Mouse (Mus musculus) CH12.LX (cell line): ENCODE data around the gene Mfsd10. TPM values are rescaled to one million over a fixed set of nuclear protein-coding genes. Genes with fewer than 3 reads are reported as not detected.

Experiments
- DNase-seq: peaks from one replicate; pipeline ENCODE4 v3.0.0-alpha.2; 2013; ENCODE audit errors: extremely low read depth
- H3K27ac ChIP-seq: 2 replicates; pipeline ENCODE4 v1.5.1; 2012; ENCODE audit warnings: low read depth, mild to moderate bottlenecking, control low read depth, moderate library complexity; ENCODE audit not compliant: insufficient read depth
- H3K27me3 ChIP-seq: replicated peaks from 2 replicates; pipeline ENCODE3; 2012; ENCODE audit warnings: inconsistent platforms
- H3K36me3 ChIP-seq, 2 experiments: replicated peaks in 1 of 2; 2 replicates each; pipeline versions ENCODE3 to v1.6.1; 2012; ENCODE audit warnings: inconsistent platforms in 1 of 2, low read length in 1 of 2, mild to moderate bottlenecking in 1 of 2, mixed read lengths in 1 of 2, moderate library complexity in 1 of 2; ENCODE audit not compliant: control insufficient read depth in 1 of 2, insufficient read depth in 1 of 2
- H3K4me1 ChIP-seq, 2 experiments: 2 replicates each; pipeline ENCODE4 v1.6.1; 2012; ENCODE audit warnings: inconsistent platforms in 1 of 2, moderate library complexity in 1 of 2; ENCODE audit not compliant: insufficient read depth in 2 of 2, control insufficient read depth in 1 of 2
- H3K4me2 ChIP-seq: 2 replicates; pipeline ENCODE4 v1.6.1; 2012; ENCODE audit warnings: low read depth, mild to moderate bottlenecking, control low read depth; ENCODE audit not compliant: poor library complexity, insufficient read depth, severe bottlenecking
- H3K4me3 ChIP-seq, 3 experiments: fragments of 150-350 bp in 1 of 3; sonication (generic) in 1 of 3; replicated peaks in 1 of 3; 2 replicates each; pipeline versions ENCODE3 to v1.5.1; 2011 to 2012; ENCODE audit warnings: low read depth in 2 of 3, low read length in 2 of 3, mild to moderate bottlenecking in 2 of 3, moderate library complexity in 2 of 3, control low read depth in 1 of 3, improper control_type of control experiment in 1 of 3, inconsistent platforms in 1 of 3, mixed read lengths in 1 of 3; ENCODE audit not compliant: poor library complexity in 1 of 3
- H3K79me2 ChIP-seq: replicated peaks from 2 replicates; pipeline ENCODE4 v1.6.1; 2012; ENCODE audit warnings: mild to moderate bottlenecking, moderate library complexity; ENCODE audit not compliant: control insufficient read depth, poor library complexity, insufficient read depth, severe bottlenecking; ENCODE audit errors: extremely low read depth
- H3K9ac ChIP-seq: 2 replicates; pipeline ENCODE4 v1.6.1; 2012; ENCODE audit warnings: low read depth, mild to moderate bottlenecking, control low read depth, moderate library complexity; ENCODE audit not compliant: insufficient read depth
- H3K9me3 ChIP-seq: replicated peaks from 2 replicates; pipeline ENCODE3; 2012; ENCODE audit warnings: low read length, inconsistent platforms, mixed read lengths
- BHLHE40 ChIP-seq: IDR thresholded peaks from 2 replicates; pipeline ENCODE4 v1.6.1; 2011; ENCODE audit warnings: mild to moderate bottlenecking, low read depth, low read length, improper control_type of control experiment
- CHD1 ChIP-seq: IDR thresholded peaks from 2 replicates; pipeline ENCODE4 v1.6.1; 2012; ENCODE audit warnings: low read depth, low read length, improper control_type of control experiment, inconsistent platforms
- CTCF ChIP-seq, 2 experiments: IDR thresholded peaks in 1 of 2; conservative IDR thresholded peaks in 1 of 2; 2 replicates each; pipeline ENCODE4 v1.5.1; 2011 to 2012; ENCODE audit warnings: low read depth in 2 of 2, low read length in 2 of 2, improper control_type of control experiment in 1 of 2, inconsistent platforms in 1 of 2, mild to moderate bottlenecking in 1 of 2, moderate library complexity in 1 of 2
- E2F4 ChIP-seq: IDR thresholded peaks from 2 replicates; pipeline ENCODE4 v1.6.1; 2011; ENCODE audit warnings: low read depth, low read length, improper control_type of control experiment; ENCODE audit not compliant: insufficient replicate concordance
- ELF1 ChIP-seq: IDR thresholded peaks from 2 replicates; pipeline ENCODE4 v1.6.1; 2014; ENCODE audit warnings: low read depth, mild to moderate bottlenecking, inconsistent platforms, low read length, improper control_type of control experiment
- IRF4 ChIP-seq: IDR thresholded peaks from 2 replicates; pipeline ENCODE4 v1.6.1; 2014; ENCODE audit warnings: low read depth, mild to moderate bottlenecking, inconsistent platforms, low read length, improper control_type of control experiment
- JUN ChIP-seq: IDR thresholded peaks from 2 replicates; pipeline ENCODE4 v1.6.1; 2011; ENCODE audit warnings: low read depth, mild to moderate bottlenecking, low read length, improper control_type of control experiment, moderate library complexity; ENCODE audit not compliant: insufficient read depth
- MAX ChIP-seq: IDR thresholded peaks from 2 replicates; pipeline ENCODE4 v1.6.1; 2011; ENCODE audit warnings: low read length, improper control_type of control experiment
- MEF2A ChIP-seq: IDR thresholded peaks from 2 replicates; pipeline ENCODE4 v1.6.1; 2014; ENCODE audit warnings: low read depth, mild to moderate bottlenecking, inconsistent platforms, low read length, improper control_type of control experiment, borderline replicate concordance
- RCOR1 ChIP-seq: conservative IDR thresholded peaks from 2 replicates; pipeline ENCODE4 v1.6.1; 2012; ENCODE audit warnings: low read depth, mild to moderate bottlenecking, inconsistent platforms, low read length, improper control_type of control experiment
- SMC3 ChIP-seq: IDR thresholded peaks from 2 replicates; pipeline ENCODE4 v1.6.1; 2011; ENCODE audit warnings: low read depth, low read length, improper control_type of control experiment
- ZC3H11A ChIP-seq: IDR thresholded peaks from 2 replicates; pipeline ENCODE4 v1.6.1; 2012; ENCODE audit warnings: low read depth, mild to moderate bottlenecking, inconsistent platforms, low read length, improper control_type of control experiment
- dilution Hi-C: fragments of 300-500 bp; cut with MboI; formaldehyde crosslinking; loops from 2 replicates; pipeline ENCODE4 v1.14.3; 2020; ENCODE audit warnings: low sequenced_read_pairs; ENCODE audit not compliant: extremely low pct_unique_long_range_greater_than_20kb, extremely low pct_ligation_motif_present
- in situ Hi-C: fragments of 300-500 bp; cut with MboI; formaldehyde crosslinking; loops from 3 replicates; pipeline ENCODE4 v1.14.3; 2019; ENCODE audit warnings: low sequenced_read_pairs, low pct_ligation_motif_present, low pct_unique_long_range_greater_than_20kb, mixed read lengths
- polyA plus RNA-seq: library from polyadenylated mRNA; unstranded; fragments of >175 nt; gene quantifications from 2 replicates; pipeline ENCODE4 v1.2.1, GENCODE M21; 2012; ENCODE audit warnings: low read depth; ENCODE audit not compliant: insufficient read length
- total RNA-seq, 2 experiments: library from RNA; depleted of rRNA; stranded (reverse); fragments of 300-350 nt in 1 of 2; fragments of >200 nt in 1 of 2; gene quantifications; 2 replicates each; pipeline ENCODE4 v1.2.3; 2012 to 2014

Mfsd10 gene
- total and polyA plus RNA-seq, 3 experiments, result 42.1 to 92.6 (median 67.5) TPM

DNA sequence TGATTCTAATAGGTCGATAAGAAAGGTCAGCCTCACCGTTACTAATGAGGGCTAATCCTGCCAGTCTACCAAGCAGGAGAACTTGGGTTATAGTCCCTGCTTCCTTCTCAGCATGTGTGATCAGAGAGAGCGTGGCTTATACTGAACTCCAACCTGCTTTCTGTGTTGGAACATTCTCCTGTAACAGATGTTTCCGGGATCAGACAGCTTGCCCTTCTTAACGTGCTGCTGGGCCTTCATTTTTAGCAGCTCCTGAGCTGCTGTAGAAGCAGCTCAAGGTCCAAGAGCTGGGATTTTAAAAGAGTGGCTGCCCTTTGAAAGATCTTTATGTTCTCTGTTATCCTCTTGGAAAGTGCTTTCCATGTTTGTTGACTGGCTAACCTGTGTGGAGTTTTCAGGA, 51.8 kb downstream of the Mfsd10 start:
- no peak overlapping the region for H3K27ac ChIP-seq
- H3K4me3 ChIP-seq, result no peak overlapping the region
- no peak overlapping the region for H3K9ac ChIP-seq
- H3K4me1 ChIP-seq, result no peaks in the 10 kb centered on the region
- H3K4me2 ChIP-seq, result no peak overlapping the region
- no peaks in the 10 kb centered on the region for H3K9me3 ChIP-seq
- H3K27me3 ChIP-seq, result no peaks in the 10 kb centered on the region
- H3K79me2 ChIP-seq, result 0 out of 2 replicates have a peak, but pooled peaks cover 4% of the 10 kb centered on the region
- dilution Hi-C loops (no loop called here), in situ Hi-C loops (no loop called here)
- H3K36me3 ChIP-seq, result peaks cover 0 to 4% of the 10 kb centered on the region in 2 experiments
- DNase-seq, result no peak
- TF ChIP-seq MAX (no peak), SMC3 (no peak), MEF2A (no peak), CTCF (conservative IDR thresholded peaks at IDR 0.05 in 1 of 2, IDR thresholded peaks at IDR 0.05 in 1 of 2; ENCODE audit: low read depth in 2 of 2, low read length in 2 of 2) (no peak), JUN (no peak), IRF4 (no peak), CHD1 (no peak), RCOR1 (no peak), ZC3H11A (no peak), BHLHE40 (no peak), ELF1 (no peak), E2F4 (no peak)

Other genes starting within 250 kb of the Mfsd10 start
- 21.9 and 23.4 TPM in 2 replicates for gene Tnip2, start 123.2 kb downstream of the Mfsd10 start, total RNA-seq (2012; rRNA removed)
- 16.0 and 17.7 TPM in 2 replicates for gene Tnip2, start 123.2 kb downstream of the Mfsd10 start, total RNA-seq (2014; rRNA removed)
- gene Tnip2, start 123.2 kb downstream of the Mfsd10 start, polyA plus RNA-seq, result 26.8 and 30.6 TPM in 2 replicates
- gene Sh3bp2, start 111.4 kb downstream of the Mfsd10 start, total RNA-seq (2012; rRNA removed), result 5.9 and 7.3 TPM in 2 replicates
- gene Sh3bp2, start 111.4 kb downstream of the Mfsd10 start, total RNA-seq (2014; rRNA removed), result 5.8 and 6.5 TPM in 2 replicates
- gene Sh3bp2, start 111.4 kb downstream of the Mfsd10 start, polyA plus RNA-seq, result 10.5 and 11.0 TPM in 2 replicates
- 32.1 and 45.0 TPM in 2 replicates for gene Add1, start 63.5 kb downstream of the Mfsd10 start, total RNA-seq (2012; rRNA removed)
- 28.0 and 28.1 TPM in 2 replicates for gene Add1, start 63.5 kb downstream of the Mfsd10 start, total RNA-seq (2014; rRNA removed)
- gene Add1, start 63.5 kb downstream of the Mfsd10 start, polyA plus RNA-seq, result 46.0 and 48.7 TPM in 2 replicates
- gene Nop14, start 22.9 kb upstream of the Mfsd10 start, total RNA-seq (2012; rRNA removed), result 46.1 and 51.0 TPM in 2 replicates
- 35.5 and 36.6 TPM in 2 replicates for gene Nop14, start 22.9 kb upstream of the Mfsd10 start, total RNA-seq (2014; rRNA removed)
- gene Nop14, start 22.9 kb upstream of the Mfsd10 start, polyA plus RNA-seq, result 101 and 109 TPM in 2 replicates
- gene Grk4, start 23.2 kb upstream of the Mfsd10 start, total RNA-seq (2012; rRNA removed), result 0.63 and 0.76 TPM in 2 replicates
- 0.39 and 0.56 TPM in 2 replicates for gene Grk4, start 23.2 kb upstream of the Mfsd10 start, total RNA-seq (2014; rRNA removed)
- gene Grk4, start 23.2 kb upstream of the Mfsd10 start, polyA plus RNA-seq, result 0.81 and 1.4 TPM in 2 replicates
- gene Htt, start 124.5 kb upstream of the Mfsd10 start, total RNA-seq (2012; rRNA removed), result 18.1 and 18.7 TPM in 2 replicates
- gene Htt, start 124.5 kb upstream of the Mfsd10 start, total RNA-seq (2014; rRNA removed), result 10.2 TPM in 2 replicates
- 14.8 and 18.1 TPM in 2 replicates for gene Htt, start 124.5 kb upstream of the Mfsd10 start, polyA plus RNA-seq